Mouse (Mus musculus): Measurements from ENCODE around the gene Agr2. TPM values are rescaled to one million over a fixed set of nuclear protein-coding genes. Genes with fewer than 3 reads are reported as not detected.

Agr2 gene
- polyA plus RNA-seq, 1 experiment from 2014 or later: not detected

GRCm38 (mm10) chr12:36047593-36047992, 54.9 kb downstream of the Agr2 start:
- WGBS: 82% methylated on average over 2 of the region's 2 CpGs
- Histone ChIP-seq H3K4me1 (no peaks in the 10 kb centered on the region), H3K36me3 (no peaks in the 10 kb centered on the region), H3K9me3 (replicated peaks) (no peaks in the 10 kb centered on the region), H3K27ac (replicated peaks) (no peak overlapping the region), H3K4me3 (no peak overlapping the region), H3K27me3 (ENCODE audit: low read depth, poor library complexity, severe bottlenecking) (no peaks in the 10 kb centered on the region)
- DNase-seq (ENCODE audit: low spot score): no peak

- DNase-seq (ENCODE audit: low spot score): no peak
- H3K27ac ChIP-seq (replicated peaks): no peak overlapping the region
- no peaks in the 10 kb centered on the region for H3K4me1 ChIP-seq
- H3K9me3 ChIP-seq (replicated peaks): no peaks in the 10 kb centered on the region
- H3K4me3 ChIP-seq: no peak overlapping the region
- no peaks in the 10 kb centered on the region for H3K36me3 ChIP-seq
- WGBS: 78% methylated on average over 1 of the region's 1 CpGs
- H3K27me3 ChIP-seq (ENCODE audit: low read depth, poor library complexity, severe bottlenecking): no peaks in the 10 kb centered on the region
These were observed 57.6 kb downstream of the Agr2 start for GRCm38 (mm10) chr12:36050276-36050675.

Other genes starting within 250 kb of the Agr2 start
- not detected in 2 replicates for gene Agr3, start 67.3 kb upstream of the Agr2 start, polyA plus RNA-seq (2016; fragmentation: Nextera tagmentation; extraction: Ambion mirVana)
- gene Tspan13, start 49.6 kb downstream of the Agr2 start, polyA plus RNA-seq (2016; fragmentation: Nextera tagmentation; extraction: Ambion mirVana): 198 and 207 TPM in 2 replicates
- 21.1 and 22.0 TPM in 2 replicates for gene Ankmy2, start 164.2 kb downstream of the Agr2 start, polyA plus RNA-seq (2016; fragmentation: Nextera tagmentation; extraction: Ambion mirVana)
- 244 and 258 TPM in 2 replicates for gene Bzw2, start 165.2 kb downstream of the Agr2 start, polyA plus RNA-seq (2016; fragmentation: Nextera tagmentation; extraction: Ambion mirVana)

All from midbrain, embryonic 10.5 days (tissue).